Mouse (Mus musculus): ENCODE results near the gene Pcbp4. TPM values are rescaled to one million over a fixed set of nuclear protein-coding genes. Genes with fewer than 3 reads are reported as not detected.

The Pcbp4 gene
- polyA plus RNA-seq, 1 experiment, result 0.90 TPM

DNA sequence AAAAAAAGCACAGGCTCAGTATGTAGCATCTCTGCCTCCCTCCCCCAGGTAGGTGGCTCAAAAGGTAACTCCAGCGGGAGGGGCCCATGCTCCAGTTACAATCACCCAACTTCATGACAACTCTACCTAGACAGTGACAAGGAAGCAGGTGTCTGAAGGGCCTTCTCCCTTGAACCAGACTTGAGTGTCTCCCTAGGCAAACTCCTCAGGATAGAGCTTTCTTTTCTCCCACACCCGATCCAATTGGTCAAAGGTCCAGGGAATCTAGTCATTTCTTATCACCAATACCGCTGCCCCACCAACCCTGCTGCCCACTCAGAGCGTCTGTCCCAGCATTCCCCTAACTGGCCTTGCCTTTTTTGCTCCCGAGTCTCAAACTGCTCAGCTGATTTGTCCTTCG is 13.6 kb downstream of the Pcbp4 start:
- no peak overlapping the region for H3K4me3 ChIP-seq (replicated peaks)
- TF ChIP-seq TAL1 (IDR thresholded peaks at IDR 0.05; ENCODE audit: low read length), result no peak
- no peak for TF ChIP-seq GATA1 (IDR thresholded peaks at IDR 0.05; ENCODE audit: low read length)
- H3K27me3 ChIP-seq (ENCODE audit: control insufficient read depth), result peaks cover 33% of the 10 kb centered on the region
- H3K36me3 ChIP-seq (ENCODE audit: control insufficient read depth), result no peaks in the 10 kb centered on the region; the same call in 1 of the 2 replicates
- H3K9me3 ChIP-seq (ENCODE audit: control insufficient read depth, low read length), result no peaks in the 10 kb centered on the region; the same call in 1 of the 2 replicates
- H3K4me1 ChIP-seq (ENCODE audit: control insufficient read depth), result peaks cover 5% of the 10 kb centered on the region

DNA sequence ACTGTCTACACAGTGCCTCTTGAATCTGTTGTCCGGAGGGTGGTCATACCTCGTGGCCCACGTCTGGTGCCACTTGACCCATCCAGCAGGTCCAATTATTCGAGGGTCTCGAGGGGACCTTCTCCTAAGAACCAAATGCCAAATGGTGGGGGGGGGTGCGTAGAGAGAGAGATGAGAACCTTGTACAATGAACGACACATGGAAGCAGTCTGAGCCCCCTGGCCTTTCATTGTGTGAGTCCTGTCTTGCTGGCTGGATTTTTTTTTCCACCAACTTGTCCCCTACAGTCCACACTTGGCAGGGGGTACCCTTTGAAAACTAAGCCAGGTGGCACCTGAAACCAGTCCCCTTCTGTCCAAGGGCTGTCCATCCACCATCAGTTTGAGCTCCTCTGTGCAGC is 14.7 kb downstream of the Pcbp4 start:
- Histone ChIP-seq H3K9me3 (ENCODE audit: control insufficient read depth, low read length) (no peaks in the 10 kb centered on the region; the same call in 1 of the 2 replicates), H3K27me3 (ENCODE audit: control insufficient read depth) (peaks cover 33% of the 10 kb centered on the region), H3K4me1 (ENCODE audit: control insufficient read depth) (peaks cover 5% of the 10 kb centered on the region), H3K4me3 (replicated peaks) (no peak overlapping the region), H3K36me3 (ENCODE audit: control insufficient read depth) (no peaks in the 10 kb centered on the region; the same call in 1 of the 2 replicates)
- no peak for TF ChIP-seq GATA1 (IDR thresholded peaks at IDR 0.05; ENCODE audit: low read length)
- TF ChIP-seq TAL1 (IDR thresholded peaks at IDR 0.05; ENCODE audit: low read length), result no peak

DNA sequence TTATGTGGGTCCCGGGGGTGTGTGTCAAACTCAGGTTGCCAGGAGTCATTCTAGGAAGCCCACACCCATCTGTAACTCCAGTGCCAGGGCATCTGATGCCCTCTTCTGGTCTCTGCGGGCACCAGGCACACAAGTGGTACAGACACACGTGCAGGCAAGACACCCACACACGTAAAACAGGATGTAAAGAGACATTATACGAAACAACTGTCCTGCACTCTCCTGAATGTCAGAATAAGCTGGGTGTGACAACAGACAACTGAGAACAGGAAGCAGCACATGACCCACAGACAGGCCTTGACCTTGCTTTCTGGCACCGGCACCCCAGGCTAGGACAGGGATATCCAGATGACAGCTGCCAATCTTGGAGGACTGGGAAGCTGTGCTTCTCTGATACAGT is 16.2 kb downstream of the Pcbp4 start:
- TF ChIP-seq TAL1 (IDR thresholded peaks at IDR 0.05; ENCODE audit: low read length) (no peak), GATA1 (IDR thresholded peaks at IDR 0.05; ENCODE audit: low read length) (no peak)
- no peaks in the 10 kb centered on the region for H3K36me3 ChIP-seq (ENCODE audit: control insufficient read depth)
- no peak overlapping the region for H3K4me3 ChIP-seq (replicated peaks)
- no peaks in the 10 kb centered on the region; the same call in 1 of the 2 replicates for H3K9me3 ChIP-seq (ENCODE audit: control insufficient read depth, low read length)
- H3K4me1 ChIP-seq (ENCODE audit: control insufficient read depth), result peaks cover 10% of the 10 kb centered on the region
- H3K27me3 ChIP-seq (ENCODE audit: control insufficient read depth), result peaks cover 21% of the 10 kb centered on the region

DNA sequence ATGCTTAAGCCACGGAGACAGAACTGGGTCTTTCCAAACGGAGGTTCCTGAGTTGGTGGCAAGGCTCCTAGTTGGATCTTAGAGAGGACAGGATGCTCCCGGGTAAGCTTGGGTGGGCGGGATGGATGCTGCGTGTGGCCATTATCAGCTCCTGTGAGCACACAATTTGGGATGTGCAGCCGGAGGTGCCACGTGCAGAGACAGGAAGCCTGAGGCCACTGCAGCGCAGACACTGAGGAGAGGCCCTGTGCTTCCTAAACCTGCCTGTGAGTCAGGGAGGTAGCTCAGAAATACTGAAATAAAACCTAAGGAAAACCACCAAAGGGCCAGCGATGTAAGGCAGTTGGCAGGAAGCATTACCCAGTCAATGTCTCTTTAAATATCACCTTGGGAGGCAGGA is 16.7 kb downstream of the Pcbp4 start:
- Histone ChIP-seq H3K9me3 (ENCODE audit: control insufficient read depth, low read length) (no peaks in the 10 kb centered on the region; the same call in 1 of the 2 replicates), H3K4me3 (replicated peaks) (no peak overlapping the region), H3K27me3 (ENCODE audit: control insufficient read depth) (peaks cover 16% of the 10 kb centered on the region), H3K4me1 (ENCODE audit: control insufficient read depth) (peaks cover 13% of the 10 kb centered on the region), H3K36me3 (ENCODE audit: control insufficient read depth) (no peaks in the 10 kb centered on the region)
- TF ChIP-seq TAL1 (IDR thresholded peaks at IDR 0.05; ENCODE audit: low read length) (no peak), GATA1 (IDR thresholded peaks at IDR 0.05; ENCODE audit: low read length) (no peak)

DNA sequence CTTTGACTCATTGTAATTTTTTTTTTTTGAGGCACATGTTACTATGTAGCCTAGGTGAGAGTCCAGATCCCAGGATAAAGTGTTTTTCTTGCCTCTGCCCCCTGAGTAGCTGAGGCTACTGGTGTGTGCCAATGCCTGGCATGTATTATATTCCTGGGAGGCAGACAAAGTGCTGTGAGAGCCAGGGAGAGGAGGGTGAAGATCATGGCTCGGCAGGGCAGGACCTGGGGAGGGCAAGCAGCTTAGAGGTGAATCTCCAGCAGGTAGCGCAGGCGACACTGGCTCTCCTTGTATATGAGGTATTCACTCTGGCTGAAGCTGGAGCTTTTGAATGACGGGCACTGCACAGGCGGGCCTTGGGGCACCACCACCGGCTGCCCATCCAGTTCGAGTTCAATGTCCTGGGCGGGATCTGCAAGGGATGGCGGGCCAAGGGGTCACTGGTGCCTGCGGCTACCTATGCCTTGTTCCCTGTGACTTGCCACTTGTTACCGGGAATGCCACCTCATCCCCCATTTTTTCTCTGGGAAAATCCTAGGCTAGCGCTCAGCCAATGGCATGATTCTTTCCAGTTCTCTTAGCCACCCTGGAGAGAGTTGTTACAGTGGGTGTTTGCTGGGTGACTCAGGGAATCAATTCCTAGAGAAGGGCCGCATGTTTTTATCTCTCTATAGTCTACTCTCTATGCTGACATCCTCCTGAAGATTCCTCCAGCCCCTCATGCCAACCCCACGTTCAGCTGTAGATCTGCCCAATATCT is 18.1 kb downstream of the Pcbp4 start:
- Histone ChIP-seq H3K36me3 (ENCODE audit: control insufficient read depth) (no peaks in the 10 kb centered on the region), H3K4me1 (ENCODE audit: control insufficient read depth) (peaks cover 22% of the 10 kb centered on the region), H3K4me3 (replicated peaks) (no peak overlapping the region), H3K9me3 (ENCODE audit: control insufficient read depth, low read length) (no peaks in the 10 kb centered on the region), H3K27me3 (ENCODE audit: control insufficient read depth) (peaks cover 2% of the 10 kb centered on the region)
- no peak for TF ChIP-seq TAL1 (IDR thresholded peaks at IDR 0.05; ENCODE audit: low read length)
- TF ChIP-seq GATA1 (IDR thresholded peaks at IDR 0.05; ENCODE audit: low read length), result no peak

DNA sequence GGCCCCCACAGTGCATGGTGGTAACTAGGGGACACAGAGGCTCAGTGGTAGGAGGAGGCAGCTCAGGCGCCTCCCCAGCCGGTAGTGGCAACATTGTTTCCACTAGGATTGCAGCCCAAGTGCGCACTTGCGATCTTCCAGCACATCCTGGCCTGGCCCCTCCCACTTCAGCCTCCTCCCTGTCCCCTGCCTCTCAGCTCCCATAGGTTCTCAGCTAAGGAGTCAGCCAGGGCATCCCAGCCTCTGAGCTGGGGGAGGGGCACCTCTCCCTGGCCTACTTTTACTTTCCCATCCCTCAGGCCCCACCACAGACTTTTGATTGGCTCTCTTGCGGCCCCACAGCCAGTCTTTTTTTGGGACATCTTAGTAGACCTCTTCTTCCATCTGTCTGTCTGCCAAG is 18.8 kb downstream of the Pcbp4 start:
- no peak overlapping the region for H3K4me3 ChIP-seq (replicated peaks)
- TF ChIP-seq TAL1 (IDR thresholded peaks at IDR 0.05; ENCODE audit: low read length), result no peak
- TF ChIP-seq GATA1 (IDR thresholded peaks at IDR 0.05; ENCODE audit: low read length), result no peak
- H3K4me1 ChIP-seq (ENCODE audit: control insufficient read depth), result peaks cover 29% of the 10 kb centered on the region
- no peaks in the 10 kb centered on the region for H3K27me3 ChIP-seq (ENCODE audit: control insufficient read depth)
- no peaks in the 10 kb centered on the region for H3K36me3 ChIP-seq (ENCODE audit: control insufficient read depth)
- H3K9me3 ChIP-seq (ENCODE audit: control insufficient read depth, low read length), result no peaks in the 10 kb centered on the region

DNA sequence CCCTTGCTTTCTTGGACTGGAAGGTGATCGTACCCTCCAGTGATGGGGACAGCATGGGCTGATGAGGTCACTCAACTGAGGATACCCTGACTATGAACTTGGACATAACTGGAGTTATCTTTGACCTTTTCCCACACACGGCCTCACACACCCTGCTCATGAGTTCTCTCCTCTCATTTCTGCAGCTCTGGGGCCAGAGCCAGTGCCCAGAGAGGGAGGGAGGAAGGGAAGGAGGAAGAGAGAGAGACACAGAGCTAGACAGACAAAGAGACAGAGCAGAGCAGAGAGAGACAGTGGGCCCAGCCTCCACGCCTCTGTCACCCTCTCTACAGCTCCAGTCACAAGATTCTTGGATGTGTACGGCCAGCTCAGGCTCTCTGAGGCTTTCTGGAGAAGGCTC is 19.2 kb downstream of the Pcbp4 start:
- Histone ChIP-seq H3K4me3 (replicated peaks) (no peak overlapping the region), H3K4me1 (ENCODE audit: control insufficient read depth) (peaks cover 34% of the 10 kb centered on the region), H3K36me3 (ENCODE audit: control insufficient read depth) (no peaks in the 10 kb centered on the region), H3K9me3 (ENCODE audit: control insufficient read depth, low read length) (no peaks in the 10 kb centered on the region), H3K27me3 (ENCODE audit: control insufficient read depth) (no peaks in the 10 kb centered on the region)
- no peak for TF ChIP-seq GATA1 (IDR thresholded peaks at IDR 0.05; ENCODE audit: low read length)
- TF ChIP-seq TAL1 (IDR thresholded peaks at IDR 0.05; ENCODE audit: low read length), result no peak

DNA sequence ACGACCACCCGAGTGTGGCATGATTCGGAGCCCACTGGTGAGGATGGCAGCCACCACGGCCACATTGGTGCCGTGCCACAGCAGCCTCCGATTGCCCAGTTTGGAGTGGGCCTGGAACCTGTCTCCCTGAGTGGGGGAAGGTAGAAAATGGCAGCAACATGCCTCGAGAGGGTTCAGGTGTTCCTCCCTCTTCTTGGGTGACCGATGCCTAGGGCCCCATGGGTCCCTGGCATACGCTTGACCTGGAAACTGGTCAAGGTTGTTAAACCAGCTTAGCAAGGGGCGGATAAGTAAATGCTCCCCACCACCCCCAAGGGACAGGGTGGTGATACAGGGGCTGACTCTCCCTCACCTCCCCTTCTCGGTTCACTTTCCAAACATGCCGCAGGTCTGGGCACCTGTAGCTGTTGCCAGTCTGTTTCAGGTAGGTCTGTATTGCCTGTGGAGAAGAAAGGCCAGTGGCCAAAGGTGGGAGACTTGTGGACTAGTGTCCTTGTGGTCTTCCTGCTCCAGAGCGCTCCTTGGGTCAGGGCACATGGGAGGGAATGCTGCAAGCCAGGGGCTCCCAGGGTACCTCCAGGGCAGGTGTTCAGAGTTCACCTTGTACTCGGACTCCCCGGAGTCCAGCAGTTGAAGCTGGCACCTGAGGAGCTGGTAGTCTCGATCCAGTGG is 20.1 kb downstream of the Pcbp4 start:
- Histone ChIP-seq H3K4me1 (ENCODE audit: control insufficient read depth) (peaks cover 42% of the 10 kb centered on the region), H3K27me3 (ENCODE audit: control insufficient read depth) (no peaks in the 10 kb centered on the region), H3K4me3 (replicated peaks) (no peak overlapping the region), H3K36me3 (ENCODE audit: control insufficient read depth) (no peaks in the 10 kb centered on the region), H3K9me3 (ENCODE audit: control insufficient read depth, low read length) (no peaks in the 10 kb centered on the region)
- TF ChIP-seq TAL1 (IDR thresholded peaks at IDR 0.05; ENCODE audit: low read length) (no peak), GATA1 (IDR thresholded peaks at IDR 0.05; ENCODE audit: low read length) (no peak)

DNA sequence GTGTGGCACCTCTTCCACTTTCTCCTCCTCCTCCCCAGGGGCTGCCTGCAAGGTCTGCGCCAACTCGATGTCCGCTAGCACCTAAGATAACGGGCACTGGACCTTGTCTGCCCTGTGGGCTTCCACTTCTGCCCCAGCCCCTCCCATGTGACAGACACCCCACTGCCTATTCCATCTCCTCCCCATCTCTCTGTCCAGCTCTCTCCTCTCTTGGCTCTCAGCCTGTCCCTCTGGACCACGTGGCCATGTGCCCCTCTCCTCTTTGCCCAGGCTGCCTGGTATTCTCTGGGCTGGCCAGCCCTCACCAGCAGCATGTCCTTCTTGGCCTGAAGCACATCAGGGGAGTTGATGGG is 20.6 kb downstream of the Pcbp4 start:
- no peaks in the 10 kb centered on the region for H3K27me3 ChIP-seq (ENCODE audit: control insufficient read depth)
- no peak overlapping the region for H3K4me3 ChIP-seq (replicated peaks)
- H3K36me3 ChIP-seq (ENCODE audit: control insufficient read depth), result no peaks in the 10 kb centered on the region
- no peaks in the 10 kb centered on the region for H3K9me3 ChIP-seq (ENCODE audit: control insufficient read depth, low read length)
- TF ChIP-seq GATA1 (IDR thresholded peaks at IDR 0.05; ENCODE audit: low read length) (no peak), TAL1 (IDR thresholded peaks at IDR 0.05; ENCODE audit: low read length) (no peak)
- H3K4me1 ChIP-seq (ENCODE audit: control insufficient read depth), result peaks cover 43% of the 10 kb centered on the region

All from erythroblast, embryonic 14.5 days (primary cell).